Comparison of ENCODE assay signal across 1 mouse cellular context in genomic region chr11:58643350-58643749, GRCm38 (mm10).
A peak's percentile ranks its signal among the peaks of the same experiment; 100 is the strongest.
TF ChIP-seq lines count a peak whose summit lies in the region.

No protein-coding gene starts in this region.

TF ChIP-seq in CH12.LX, 34 proteins besides CTCF, POLR2A, EP300 and RAD21:
- TF ChIP-seq SMC3 (IDR thresholded peaks at IDR 0.05; ENCODE audit: low read depth, low read length) (peak; percentile 67), CHD2 (IDR thresholded peaks at IDR 0.05; ENCODE audit: low read length) (no peak), SIN3A (IDR thresholded peaks at IDR 0.05; ENCODE audit: low read length) (no peak), JUND (conservative IDR thresholded peaks at IDR 0.05; ENCODE audit: low read depth, low read length) (0 out of 2 replicates have a peak, but pooled peaks have one; percentile 18), GABPA (IDR thresholded peaks at IDR 0.05; ENCODE audit: insufficient replicate concordance, low read depth, low read length) (no peak)
